Mouse (Mus musculus) embryo, embryonic 10 days (tissue): Measurements from ENCODE around the gene Spert.
A peak's percentile ranks its signal among the peaks of the same experiment; 100 is the strongest.

Experiments
- DNase-seq: peaks from one replicate; pipeline ENCODE4 v3.0.0-alpha.2; 2015; ENCODE audit warnings: low spot score

The Spert gene

GRCm38 (mm10) chr14:75592978-75593377, at the start of gene Spert:
Spert (minus strand) TSS chr14:75593116.
- DNase-seq: no peak

GRCm38 (mm10) chr14:75642080-75642479, 49.2 kb upstream of the Spert start, which contains the start of gene Erich6b:
Erich6b (plus strand) TSS chr14:75642259.
- DNase-seq: no peak

GRCm38 (mm10) chr14:75641369-75641768, 48.5 kb upstream of the Spert start:
- peak; percentile 39 for DNase-seq

- DNase-seq: peak; percentile 36
These were observed 47.9 kb upstream of the Spert start for GRCm38 (mm10) chr14:75640846-75641245.

GRCm38 (mm10) chr14:75637641-75638040, 44.7 kb upstream of the Spert start:
- no peak for DNase-seq

GRCm38 (mm10) chr14:75636107-75636506, 43.2 kb upstream of the Spert start:
- no peak for DNase-seq

GRCm38 (mm10) chr14:75635350-75635749, 42.4 kb upstream of the Spert start:
- DNase-seq: no peak

- no peak for DNase-seq
These were observed 36.0 kb upstream of the Spert start for GRCm38 (mm10) chr14:75628870-75629269.

- no peak for DNase-seq
These were observed 30.1 kb upstream of the Spert start for GRCm38 (mm10) chr14:75622984-75623383.

- no peak for DNase-seq
These were observed 23.5 kb upstream of the Spert start for GRCm38 (mm10) chr14:75616375-75616774.

GRCm38 (mm10) chr14:75609176-75609575, 16.3 kb upstream of the Spert start:
- no peak for DNase-seq

- DNase-seq: no peak
These were observed 9.0 kb downstream of the Spert start for GRCm38 (mm10) chr14:75583870-75584269.

- no peak for DNase-seq
These were observed 13.9 kb downstream of the Spert start for GRCm38 (mm10) chr14:75579010-75579409.

GRCm38 (mm10) chr14:75566303-75566702, 26.6 kb downstream of the Spert start:
- DNase-seq: no peak

GRCm38 (mm10) chr14:75565534-75566140, 27.3 kb downstream of the Spert start:
- DNase-seq: peak; percentile 17

GRCm38 (mm10) chr14:75561577-75562331, 31.2 kb downstream of the Spert start:
- peak; percentile 35 for DNase-seq

- DNase-seq: peak; percentile 78
These were observed 51.2 kb downstream of the Spert start for GRCm38 (mm10) chr14:75541731-75542130.

- no peak for DNase-seq
These were observed 51.9 kb downstream of the Spert start for GRCm38 (mm10) chr14:75540996-75541350.

- DNase-seq: no peak
These were observed 52.5 kb downstream of the Spert start for GRCm38 (mm10) chr14:75540216-75540995.

- DNase-seq: no peak
These were observed 53.7 kb downstream of the Spert start for GRCm38 (mm10) chr14:75539205-75539604.
